Mouse (Mus musculus) megakaryocyte progenitor cell, adult 5-6 weeks (primary cell): ENCODE measurements around the gene Scyl2. TPM values are rescaled to one million over a fixed set of nuclear protein-coding genes. Genes with fewer than 3 reads are reported as not detected.

Experiments used
- ATAC-seq: replicated peaks from 2 replicates; pipeline ENCODE4 v1.8.0; 2016; ENCODE audit warnings: mild to moderate bottlenecking, moderate TSS enrichment, inconsistent platforms; ENCODE audit not compliant: poor library complexity
- total RNA-seq, 2 experiments: library from RNA; stranded (forward) in 1 of 2; stranded (reverse) in 1 of 2; fragments of 157-497, 149-512 nt in 1 of 2; fragments of 200-1000 nt in 1 of 2; gene quantifications; 2 replicates each; pipeline versions ENCODE4 v1.2.3 to v1.2.4; 2015 to 2017

The Scyl2 gene
- total RNA-seq, 2 experiments from 2014 or later = 24.7 to 28.6 TPM

- ATAC-seq = peak; percentile 84
Measured at GRCm38 (mm10) chr10:89597275-89597674, 88.8 kb downstream of the Scyl2 start.

- no peak for ATAC-seq
Measured at GRCm38 (mm10) chr10:89595935-89596334, 90.2 kb downstream of the Scyl2 start.

- peak; percentile 67 for ATAC-seq
Measured at GRCm38 (mm10) chr10:89595514-89595913, 90.6 kb downstream of the Scyl2 start.

- ATAC-seq = peak; percentile 30; the same call in 1 of the 2 replicates
Measured at GRCm38 (mm10) chr10:89594309-89594708, 91.8 kb downstream of the Scyl2 start.

- no peak for ATAC-seq
Measured at GRCm38 (mm10) chr10:89592797-89593196, 93.3 kb downstream of the Scyl2 start.

- ATAC-seq = no peak
Measured at GRCm38 (mm10) chr10:89589877-89590276, 96.2 kb downstream of the Scyl2 start.

Other genes with a start within 250 kb of the Scyl2 start
- 23.2 and 24.1 TPM in 2 replicates for gene Gas2l3, start 242.3 kb downstream of the Scyl2 start, total RNA-seq (2015)
- 22.1 and 33.9 TPM in 2 replicates for gene Gas2l3, start 242.3 kb downstream of the Scyl2 start, total RNA-seq (2017)
- not detected in 2 replicates for gene Nr1h4, start 152.7 kb downstream of the Scyl2 start, total RNA-seq (2015)
- not detected in 2 replicates for gene Nr1h4, start 152.7 kb downstream of the Scyl2 start, total RNA-seq (2017)
- gene Slc17a8, start 65.0 kb downstream of the Scyl2 start, total RNA-seq (2015) = not detected in 2 replicates
- 0.14 TPM in 1 of 2 replicates, not detected in the other for gene Slc17a8, start 65.0 kb downstream of the Scyl2 start, total RNA-seq (2017)
- gene Actr6, start 46.0 kb upstream of the Scyl2 start, total RNA-seq (2015) = 28.4 and 38.2 TPM in 2 replicates
- gene Actr6, start 46.0 kb upstream of the Scyl2 start, total RNA-seq (2017) = 28.9 TPM in 2 replicates
- gene Uhrf1bp1l, start 58.7 kb upstream of the Scyl2 start, total RNA-seq (2015) = 62.9 and 71.0 TPM in 2 replicates
- gene Uhrf1bp1l, start 58.7 kb upstream of the Scyl2 start, total RNA-seq (2017) = 31.8 and 41.7 TPM in 2 replicates
- gene Anks1b, start 187.2 kb upstream of the Scyl2 start, total RNA-seq (2015) = not detected in 2 replicates
- not detected in 2 replicates for gene Anks1b, start 187.2 kb upstream of the Scyl2 start, total RNA-seq (2017)